Mouse (Mus musculus) fat pad, adult 2 months (tissue): ENCODE results near the gene A730061H03Rik.

Experiments
- DNase-seq: peaks from one replicate; pipeline ENCODE4 v3.0.0-alpha.2; 2011; ENCODE audit warnings: low read depth, low spot score; ENCODE audit errors: extremely low read depth

Gene A730061H03Rik

DNA sequence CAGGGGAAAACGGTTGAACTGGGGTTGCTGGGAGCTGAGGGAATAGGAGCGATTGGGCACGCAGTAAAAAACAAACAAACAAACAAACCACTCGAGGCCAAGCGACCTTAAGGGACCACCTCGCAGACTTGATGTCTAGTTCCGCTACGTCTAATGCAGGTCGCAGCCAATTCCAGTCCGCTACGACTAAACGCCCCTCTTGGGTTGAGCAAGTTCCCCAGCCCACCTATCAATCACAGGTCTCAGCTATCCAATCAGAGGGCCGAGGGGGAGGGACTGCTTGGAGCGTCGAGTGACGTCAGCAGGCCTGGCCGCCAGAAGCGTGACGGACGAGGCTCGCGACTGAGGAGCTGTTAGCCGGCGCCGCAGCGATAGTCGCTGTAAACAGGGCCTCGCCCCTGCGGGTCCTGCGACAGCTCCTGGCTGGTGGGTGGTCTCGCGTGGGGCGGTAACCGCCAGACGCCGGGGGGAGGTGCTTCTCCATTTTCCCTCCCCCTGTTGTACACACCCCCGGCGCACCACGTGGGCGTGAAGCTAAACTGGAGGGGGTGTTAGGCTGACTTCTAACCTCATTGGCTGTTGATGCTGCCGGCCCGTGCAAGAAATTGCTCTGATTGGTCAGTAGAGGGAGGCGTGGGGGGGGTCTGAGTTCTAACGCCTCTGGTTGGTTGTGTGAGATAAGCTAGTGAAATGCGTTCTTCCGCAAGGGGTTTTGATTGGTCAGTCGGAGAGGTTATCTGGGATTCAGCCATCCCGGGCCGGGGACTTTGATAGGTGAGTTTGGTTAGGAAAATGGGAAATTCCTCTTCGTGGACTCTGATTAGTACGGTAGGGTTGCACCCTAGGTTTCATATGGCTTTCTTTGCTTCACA, at the start of gene A730061H03Rik:
A730061H03Rik (minus strand) TSS at position 205 of the 872 bp plus-strand sequence.
- DNase-seq: peak; percentile 98

DNA sequence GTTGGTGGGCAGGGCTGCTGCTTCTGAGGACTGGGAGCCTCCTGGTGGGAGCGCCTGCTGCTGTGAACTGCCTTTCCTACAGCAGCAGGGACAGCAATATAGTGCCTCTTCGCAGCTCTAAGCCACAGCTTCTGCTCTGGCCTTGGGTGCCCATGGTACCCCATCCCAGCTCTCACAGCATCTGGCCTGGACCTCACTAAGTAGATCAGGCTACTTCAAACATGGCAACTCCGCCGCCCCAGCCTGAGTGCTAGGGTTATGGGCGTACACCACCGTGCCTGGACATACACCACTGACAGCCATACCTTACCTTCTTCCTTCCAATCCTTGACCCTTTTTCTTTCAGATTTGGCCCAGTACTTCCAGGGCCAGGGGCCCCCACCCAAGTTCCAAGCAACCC, 48.1 kb upstream of the A730061H03Rik start:
- no peak for DNase-seq

DNA sequence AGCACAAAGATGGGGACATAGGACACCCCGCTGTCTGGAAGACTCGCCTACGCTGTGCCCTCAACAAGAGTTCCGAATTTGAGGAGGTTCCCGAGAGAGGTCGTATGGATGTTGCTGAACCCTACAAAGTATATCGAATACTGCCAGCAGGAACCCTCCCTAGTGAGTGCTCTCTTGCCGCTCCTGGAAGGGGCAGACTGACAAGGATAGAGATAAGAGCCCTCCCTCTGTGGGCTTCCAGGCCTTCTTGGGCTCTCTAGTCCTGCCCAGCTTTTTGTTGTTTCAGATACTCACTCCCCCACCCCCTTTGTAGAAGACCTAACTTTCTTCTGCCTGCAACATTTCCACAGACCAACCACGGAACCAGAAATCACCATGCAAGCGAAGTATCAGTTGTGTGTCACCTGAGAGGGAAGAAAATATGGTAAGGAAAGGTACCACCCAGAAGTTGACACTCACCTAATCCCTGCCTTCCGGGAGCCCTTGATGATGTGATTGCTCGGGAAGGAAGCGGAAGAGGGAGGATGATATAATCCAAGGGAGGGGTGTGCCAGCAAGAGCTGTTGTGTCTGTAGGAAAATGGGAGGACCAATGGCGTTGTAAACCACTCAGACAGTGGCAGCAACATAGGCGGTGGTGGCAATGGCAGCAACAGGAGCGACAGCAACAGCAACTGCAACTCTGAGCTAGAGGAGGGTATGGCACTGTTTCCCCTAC, 45.7 kb upstream of the A730061H03Rik start:
- DNase-seq: no peak

DNA sequence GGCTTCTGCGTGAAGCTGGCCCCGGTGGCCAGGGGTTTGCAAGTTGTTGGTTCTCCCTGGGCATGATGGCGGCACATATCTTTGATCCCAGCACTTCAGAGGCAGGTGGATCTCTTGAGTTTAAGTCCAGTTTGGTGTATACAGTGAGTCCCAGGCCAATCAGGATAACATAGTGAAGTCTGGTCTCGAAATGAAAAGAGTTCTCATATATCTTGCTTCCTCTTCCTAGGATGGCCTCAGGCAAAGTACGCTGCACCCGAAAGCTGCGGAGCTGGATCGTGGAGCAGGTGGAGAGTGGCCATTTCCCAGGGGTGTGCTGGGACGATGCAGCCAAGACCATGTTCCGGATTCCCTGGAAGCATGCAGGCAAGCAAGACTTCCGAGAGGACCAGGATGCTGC, 44.6 kb upstream of the A730061H03Rik start:
- DNase-seq: no peak

DNA sequence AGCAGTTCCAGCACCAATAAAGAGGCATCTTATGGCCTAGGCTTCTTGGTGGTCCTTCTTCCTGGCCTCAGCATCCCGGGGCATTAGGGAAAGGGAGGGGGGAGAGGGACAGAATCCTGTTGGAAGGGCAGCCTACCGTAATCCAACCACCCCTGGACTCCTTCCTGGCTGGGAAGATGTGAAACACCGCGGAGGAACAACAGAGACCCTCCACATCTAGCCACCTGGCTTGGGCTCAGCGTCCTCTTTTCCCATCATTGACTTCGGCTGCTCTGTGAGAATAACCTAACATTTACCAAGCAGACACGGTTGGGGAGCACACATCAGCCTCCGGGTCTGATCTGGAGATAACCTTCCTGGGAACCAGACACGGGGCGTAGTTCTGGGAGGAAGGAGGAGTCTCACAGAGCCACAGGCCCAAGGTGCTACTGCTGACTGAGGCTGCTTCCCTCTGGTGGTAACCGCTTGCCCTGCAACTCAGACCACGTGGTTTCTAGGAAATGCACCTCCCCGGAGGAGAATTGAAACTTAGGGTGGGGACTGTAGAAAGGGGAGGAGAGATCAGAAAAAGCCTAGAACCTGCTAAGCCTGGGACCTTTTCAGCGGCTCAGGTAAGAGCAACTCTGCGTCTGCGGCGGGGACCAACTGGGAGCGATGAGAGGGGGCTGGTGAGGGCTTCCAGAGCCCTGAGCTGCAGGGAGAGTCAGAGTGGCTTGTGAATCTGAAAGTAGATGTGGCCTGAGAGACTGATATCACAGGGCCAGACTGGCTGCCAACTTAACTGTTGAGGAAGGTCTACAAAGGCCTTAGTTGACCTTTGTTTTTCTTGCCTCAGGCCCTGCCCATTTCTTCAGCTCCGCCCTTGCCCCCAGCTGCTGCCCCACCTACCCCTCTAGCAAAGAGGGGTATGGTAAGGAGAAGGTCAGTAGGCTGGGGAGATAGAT, 43.7 kb upstream of the A730061H03Rik start:
- peak; percentile 66 for DNase-seq

DNA sequence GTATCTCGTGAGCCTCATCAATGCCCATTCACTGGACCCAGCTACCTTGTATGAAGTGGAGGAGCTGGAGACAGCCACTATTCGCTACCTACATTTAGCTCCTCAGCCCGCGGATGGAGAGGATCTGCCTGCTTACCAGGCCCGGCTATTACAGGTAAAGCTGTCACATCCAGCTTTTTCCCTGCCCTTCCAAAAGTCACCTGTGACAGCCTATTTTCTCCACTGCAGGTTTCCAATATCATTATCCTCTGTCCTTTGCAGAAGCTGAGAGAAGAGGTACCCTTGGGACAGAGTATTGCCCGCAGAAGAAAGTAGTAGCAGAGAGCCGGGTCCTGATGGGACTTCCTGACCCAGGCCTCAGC, 43.0 kb upstream of the A730061H03Rik start, which contains the start of gene Irf9:
Irf9 (plus strand) TSS at position 301 of the 362 bp plus-strand sequence.
- no peak for DNase-seq

DNA sequence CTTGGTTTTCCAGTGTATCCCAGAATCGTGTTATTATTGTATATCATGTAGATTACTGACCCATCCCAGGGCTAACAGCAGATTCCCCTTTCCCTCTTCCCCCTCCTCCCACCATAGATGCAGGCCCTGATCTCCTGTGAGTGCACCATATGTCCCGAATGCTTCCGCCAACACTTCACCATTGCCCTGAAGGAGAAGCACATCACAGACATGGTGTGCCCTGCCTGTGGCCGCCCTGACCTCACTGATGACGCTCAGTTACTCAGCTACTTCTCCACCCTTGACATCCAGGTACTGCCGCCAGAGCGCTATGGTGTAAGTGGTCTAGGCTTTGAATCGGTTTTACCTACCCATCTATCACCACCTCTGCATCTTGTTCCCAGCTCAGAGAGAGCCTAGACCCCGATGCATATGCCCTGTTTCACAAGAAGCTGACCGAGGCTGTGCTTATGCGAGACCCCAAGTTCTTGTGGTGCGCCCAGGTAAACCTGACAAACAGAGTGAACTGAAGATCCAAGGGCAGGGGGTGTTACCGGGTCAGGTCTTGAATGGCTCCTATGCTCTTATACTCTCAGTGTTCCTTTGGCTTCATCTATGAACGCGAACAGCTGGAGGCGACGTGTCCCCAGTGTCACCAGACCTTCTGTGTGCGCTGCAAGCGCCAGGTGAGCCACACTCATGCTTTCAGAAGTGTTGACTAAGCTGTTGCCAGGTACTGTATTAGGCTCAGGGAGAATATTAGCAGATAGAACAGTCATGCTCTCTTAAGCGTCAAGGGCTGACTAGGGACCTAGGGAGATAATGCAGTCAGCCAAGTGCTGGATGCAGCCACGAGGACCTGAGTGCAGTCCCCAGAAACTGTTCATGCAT, 38.5 kb upstream of the A730061H03Rik start:
- no peak for DNase-seq

DNA sequence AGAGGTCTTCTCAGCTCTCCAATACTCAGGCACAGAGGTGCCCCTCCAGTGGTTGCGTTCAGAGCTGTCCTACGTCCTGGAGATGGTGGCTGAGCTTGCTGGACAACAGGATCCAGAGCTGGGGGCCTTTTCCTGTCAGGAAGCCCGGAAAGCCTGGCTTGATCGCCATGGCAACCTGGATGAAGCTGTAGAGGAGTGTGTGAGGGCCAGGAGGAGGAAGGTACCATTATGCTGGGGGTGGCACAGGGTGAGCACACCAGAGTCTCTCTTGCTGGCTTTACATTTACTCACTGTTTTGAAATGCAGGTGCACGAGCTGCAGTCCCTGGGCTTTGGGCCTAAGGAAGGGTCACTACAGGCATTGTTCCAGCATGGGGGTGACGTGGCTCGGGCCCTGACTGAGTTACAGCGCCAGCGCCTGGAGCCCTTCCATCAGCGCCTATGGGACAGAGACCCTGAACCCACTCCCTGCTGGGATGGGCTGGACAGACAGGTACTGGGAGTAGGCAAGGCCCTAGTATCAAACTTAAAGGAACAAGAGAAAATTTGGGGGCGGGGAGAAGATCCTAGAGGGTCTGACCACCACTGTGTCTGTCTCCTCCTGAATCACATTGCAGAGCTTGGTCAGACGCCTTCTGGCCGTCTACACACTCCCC, 36.0 kb upstream of the A730061H03Rik start:
- DNase-seq: no peak

DNA sequence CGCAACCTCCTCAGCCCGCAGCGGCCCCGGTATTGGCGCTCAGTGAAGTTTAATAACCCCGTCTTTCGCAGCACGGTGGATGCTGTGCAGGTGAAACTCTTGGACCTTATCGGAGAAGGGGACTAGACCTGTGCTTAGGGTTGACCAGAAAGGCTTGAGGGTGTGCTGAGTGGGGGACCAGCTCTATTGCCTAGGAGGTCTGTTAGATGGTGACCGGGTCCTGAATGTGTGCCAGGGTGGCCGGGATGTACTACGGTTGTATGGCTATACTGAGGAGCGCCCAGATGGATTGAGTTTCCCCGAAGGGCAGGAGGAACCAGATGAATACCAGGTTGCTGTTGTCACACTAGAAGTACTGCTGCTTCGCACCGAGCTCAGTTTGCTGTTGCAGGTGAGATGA, 32.0 kb upstream of the A730061H03Rik start:
- DNase-seq: no peak

DNA sequence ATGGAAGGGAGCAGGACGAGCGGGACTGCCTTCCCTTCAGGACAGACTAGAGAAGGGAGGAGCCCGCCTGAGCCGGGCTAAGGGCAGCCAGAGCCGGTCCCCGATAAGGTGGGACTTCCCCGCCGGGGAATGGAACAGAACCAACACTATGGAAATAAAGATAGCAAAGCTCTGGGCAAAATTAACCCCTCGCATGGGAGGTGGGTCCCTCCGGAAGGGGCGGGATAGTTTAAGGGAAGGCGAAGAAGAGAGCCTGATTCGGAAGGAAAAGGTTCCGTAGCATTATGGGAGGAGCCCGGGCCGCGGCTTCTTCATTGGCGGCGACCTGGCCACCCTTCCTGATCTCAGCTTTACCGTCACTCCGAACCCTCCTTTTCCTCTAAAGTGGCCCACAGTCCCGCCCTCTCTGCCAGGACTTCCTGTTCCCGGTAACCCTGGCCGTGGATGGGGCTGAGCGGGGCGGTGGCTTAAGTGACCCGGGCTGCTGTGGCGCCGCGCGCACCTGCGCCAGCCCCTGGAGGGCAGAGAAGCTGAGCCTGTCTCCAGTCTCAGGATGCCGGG, 31.2 kb upstream of the A730061H03Rik start, which contains the start of gene Rnf31:
Rnf31 (plus strand) TSS at position 378 of the 561 bp plus-strand sequence.
- peak; percentile 67 for DNase-seq

DNA sequence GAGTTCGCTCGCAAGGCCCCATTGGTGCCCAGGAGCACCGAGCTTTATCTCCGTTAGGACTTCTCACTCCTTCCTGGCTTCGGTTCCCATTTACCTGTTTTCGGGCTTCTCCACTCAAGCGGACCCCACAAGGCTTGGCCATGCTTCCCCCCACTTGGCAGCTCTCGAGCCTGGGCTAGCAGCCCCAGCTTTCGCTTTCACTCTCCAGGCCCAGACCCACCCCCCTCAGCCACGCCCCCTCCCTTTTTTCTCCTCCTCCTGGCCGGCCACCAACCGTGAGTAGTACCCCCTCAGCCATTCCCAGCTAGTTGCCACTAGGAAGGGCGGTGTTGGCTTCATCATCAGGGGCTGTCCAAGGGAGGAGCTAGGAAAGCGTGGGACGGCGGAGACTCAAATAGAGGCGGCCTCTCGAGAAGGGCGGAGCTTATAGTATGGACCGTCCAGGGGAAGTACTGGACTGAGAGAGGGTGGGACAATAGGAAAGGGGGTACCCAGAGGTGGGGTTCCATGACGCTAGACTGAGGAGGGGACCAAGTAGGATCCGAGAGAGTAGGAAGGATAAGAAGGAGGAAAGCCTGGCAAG, 30.6 kb upstream of the A730061H03Rik start, which contains the start of gene Psme2:
Psme2 (minus strand) TSS at position 366 of the 583 bp plus-strand sequence.
- peak; percentile 76 for DNase-seq

DNA sequence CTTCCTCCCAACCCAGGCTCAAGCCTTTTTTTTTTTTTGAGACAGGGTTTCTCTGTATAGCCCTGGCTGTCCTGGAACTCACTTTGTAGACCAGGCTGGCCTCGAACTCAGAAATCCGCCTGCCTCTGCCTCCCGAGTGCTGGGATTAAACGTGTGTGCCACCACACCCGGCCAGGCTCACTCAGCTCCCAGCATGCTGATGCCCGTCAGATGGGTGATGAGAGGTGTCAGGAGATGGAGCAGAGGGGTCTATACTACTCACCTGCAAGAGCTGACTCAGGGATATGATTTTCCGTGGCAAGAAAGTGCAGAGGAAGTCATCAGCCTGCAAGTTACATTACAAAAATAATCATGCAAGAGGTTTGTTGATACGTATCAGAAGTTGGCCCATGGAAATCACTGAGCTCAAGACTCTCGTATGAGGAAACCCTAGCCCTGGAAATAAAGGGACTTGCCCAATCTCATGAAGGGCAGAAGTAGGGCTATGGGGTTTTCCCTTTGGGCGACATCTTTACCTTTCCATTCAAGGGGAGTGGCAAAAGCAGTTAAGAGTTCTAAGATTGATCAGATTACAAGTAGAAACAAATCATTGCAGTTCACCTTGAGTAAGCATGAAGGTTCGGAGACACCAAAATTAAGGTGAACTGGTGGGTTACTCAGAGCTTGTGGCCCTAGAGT, 29.7 kb upstream of the A730061H03Rik start:
- peak; percentile 66 for DNase-seq

DNA sequence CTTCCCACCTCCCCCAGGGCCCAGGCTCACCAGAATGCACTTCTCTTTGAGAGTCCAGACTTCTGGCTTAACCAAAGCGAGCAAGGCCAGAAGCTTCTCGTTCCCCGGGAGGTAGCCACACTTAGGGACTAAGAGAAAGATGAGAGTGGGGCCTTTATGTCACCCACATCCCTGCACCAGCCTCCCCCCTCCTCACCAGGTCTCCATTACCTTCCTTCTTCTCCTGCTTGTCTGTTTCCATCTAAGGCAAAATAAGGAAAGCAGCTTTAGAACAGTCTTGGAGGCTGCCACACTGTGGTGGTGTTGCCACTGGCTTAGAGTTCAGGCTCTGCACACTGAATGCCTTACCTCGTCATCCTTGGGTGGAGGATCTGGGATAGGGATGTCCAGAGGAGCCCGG, 29.1 kb upstream of the A730061H03Rik start:
- DNase-seq: no peak

DNA sequence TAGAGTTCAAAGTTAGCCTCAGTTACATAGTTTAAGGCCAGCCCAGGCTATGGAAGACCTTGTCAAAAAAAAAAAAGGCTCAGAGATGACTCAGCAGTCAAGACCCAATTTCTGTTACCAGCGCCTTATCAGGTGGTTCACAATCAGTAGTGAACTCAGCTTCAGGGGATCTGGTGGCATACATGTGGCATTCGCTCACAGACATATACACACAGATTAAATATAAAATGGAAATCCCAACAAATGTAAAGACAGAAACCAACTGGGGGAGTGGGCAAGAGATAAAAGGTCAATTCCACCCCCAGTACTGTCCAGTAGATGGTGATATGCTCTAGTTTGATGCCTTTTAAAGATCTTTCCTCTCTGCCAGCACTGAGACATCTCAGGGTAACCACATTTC, 25.9 kb upstream of the A730061H03Rik start:
- no peak for DNase-seq

DNA sequence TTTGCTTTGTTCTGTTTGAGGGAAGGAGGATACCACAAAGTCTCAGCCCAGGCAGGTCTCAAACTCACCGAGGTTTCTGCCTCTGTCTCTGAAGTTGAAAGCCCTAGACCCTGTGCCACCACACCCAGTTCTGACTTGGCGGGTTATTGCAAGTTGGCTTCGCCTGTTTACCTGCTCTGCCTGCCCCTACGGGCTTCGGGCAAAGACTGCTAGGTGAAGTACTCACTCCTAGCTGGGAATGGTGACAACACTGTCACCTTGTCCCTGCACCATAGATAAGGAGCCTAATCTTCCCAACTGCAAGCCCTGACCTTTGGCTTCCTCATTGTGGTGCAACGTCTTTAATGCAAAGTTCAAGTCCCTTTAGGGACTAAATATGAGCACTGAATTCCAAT, 25.4 kb upstream of the A730061H03Rik start:
- peak; percentile 64 for DNase-seq

DNA sequence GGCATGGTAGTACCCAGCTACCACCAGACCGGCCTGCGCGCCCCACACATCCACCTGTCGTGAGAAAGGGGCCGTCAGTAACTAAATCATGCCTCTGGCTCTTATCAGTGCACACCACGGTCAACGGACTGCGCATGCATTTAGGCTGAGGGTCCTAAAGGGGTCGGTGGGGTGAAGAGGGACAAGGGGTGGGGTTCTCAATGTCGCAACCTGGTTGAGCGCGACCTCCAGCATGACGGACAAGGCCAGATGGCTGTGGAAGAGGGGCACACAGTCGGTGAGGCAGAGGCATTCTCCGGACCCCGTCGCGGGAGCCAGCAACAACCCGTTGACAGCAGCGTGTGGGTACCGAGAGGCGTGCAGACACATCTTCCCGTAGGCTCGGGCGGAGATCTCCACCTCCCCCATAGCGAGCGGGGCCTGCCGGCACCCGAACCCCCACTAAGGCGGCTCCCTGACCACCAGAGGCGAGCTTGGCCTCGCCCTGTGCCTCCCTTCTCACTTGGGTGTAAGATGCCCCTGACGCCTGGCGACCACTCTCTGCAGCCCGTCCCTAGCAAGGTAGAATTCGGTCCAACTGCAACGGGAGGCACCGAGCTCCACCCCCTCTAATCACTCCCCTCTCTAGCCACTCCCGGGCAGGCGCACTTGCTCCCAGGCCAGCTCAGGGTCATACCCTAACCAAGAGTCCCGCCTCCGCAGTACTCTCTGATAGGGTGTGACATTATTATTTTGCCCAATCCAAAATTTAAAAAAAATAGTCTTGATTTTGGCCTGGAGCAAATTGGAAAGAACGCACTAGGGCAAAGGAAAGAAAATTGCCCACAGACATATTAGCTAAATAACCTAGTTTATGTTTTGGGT, 24.7 kb upstream of the A730061H03Rik start, which contains the start of gene Emc9:
Emc9 (minus strand) TSS at position 601 of the 864 bp plus-strand sequence.
- peak; percentile 64 for DNase-seq

DNA sequence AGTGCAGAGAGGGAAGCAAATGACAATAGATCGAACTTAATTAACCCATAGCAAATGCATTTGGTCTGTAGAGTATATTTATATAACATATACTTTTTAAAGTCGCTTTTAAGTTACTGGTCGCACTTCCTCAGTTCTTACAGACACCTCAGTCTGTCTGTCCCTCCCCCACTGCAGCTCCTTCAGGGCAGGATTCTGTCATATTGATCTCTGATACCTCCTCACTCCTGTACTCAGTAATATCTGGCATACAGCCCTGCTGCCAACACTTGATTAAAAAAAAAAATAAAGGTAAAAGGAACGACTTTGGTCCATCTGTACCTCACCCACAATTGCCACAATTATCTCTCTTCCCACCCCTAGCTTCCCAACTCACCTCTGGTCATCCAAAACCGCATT, 24.1 kb upstream of the A730061H03Rik start:
- no peak for DNase-seq
